Mouse (Mus musculus): ENCODE data around the gene Apol7c. TPM values are rescaled to one million over a fixed set of nuclear protein-coding genes. Genes with fewer than 3 reads are reported as not detected.
"Not testable (repeated sequence)": the region's sequence is repeated elsewhere in the genome, so short reads cannot be mapped to it uniquely, and the experiment has no call there.

Gene Apol7c
- not detected in 2 replicates for polyA plus RNA-seq (2015; fragmentation: Nextera tagmentation; extraction: Ambion mirVana)

DNA sequence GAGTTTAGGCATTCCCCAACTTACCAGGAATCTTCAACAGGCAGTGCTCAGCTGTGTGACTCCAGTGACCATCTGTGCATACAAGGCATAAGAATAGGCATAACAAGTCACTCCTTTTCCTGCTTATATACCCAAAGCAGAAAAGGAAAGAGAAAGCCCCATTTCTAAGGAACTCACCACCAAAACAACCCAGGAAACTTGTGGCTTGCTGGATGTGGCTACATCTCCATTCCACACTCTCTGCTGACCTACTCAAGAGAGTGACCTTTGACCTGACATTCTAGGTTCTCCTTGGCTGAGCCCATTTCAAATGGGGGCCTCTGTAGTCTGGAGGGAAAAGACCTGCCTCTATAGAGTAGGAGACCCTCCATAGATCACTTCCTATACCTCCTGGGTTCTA lies at the start of gene Apol7c:
Gene Apol7c, minus strand, starts transcription at position 101 of the 400 bp plus-strand sequence.
- no peaks in the 10 kb centered on the region for H3K9me3 ChIP-seq
- no peak within 1 kb of the TSS for H3K9ac ChIP-seq
- no peak within 1 kb of the TSS for H3K4me3 ChIP-seq
- no peaks in the 10 kb centered on the region for H3K36me3 ChIP-seq
- H3K4me1 ChIP-seq (replicated peaks), result no peaks in the 10 kb centered on the region
- no peak for ATAC-seq (ENCODE audit: low FRiP score)
- H3K4me2 ChIP-seq, result no peak within 1 kb of the TSS
- H3K27me3 ChIP-seq, result no peaks in the 10 kb centered on the region
- H3K27ac ChIP-seq, result no peak within 1 kb of the TSS

DNA sequence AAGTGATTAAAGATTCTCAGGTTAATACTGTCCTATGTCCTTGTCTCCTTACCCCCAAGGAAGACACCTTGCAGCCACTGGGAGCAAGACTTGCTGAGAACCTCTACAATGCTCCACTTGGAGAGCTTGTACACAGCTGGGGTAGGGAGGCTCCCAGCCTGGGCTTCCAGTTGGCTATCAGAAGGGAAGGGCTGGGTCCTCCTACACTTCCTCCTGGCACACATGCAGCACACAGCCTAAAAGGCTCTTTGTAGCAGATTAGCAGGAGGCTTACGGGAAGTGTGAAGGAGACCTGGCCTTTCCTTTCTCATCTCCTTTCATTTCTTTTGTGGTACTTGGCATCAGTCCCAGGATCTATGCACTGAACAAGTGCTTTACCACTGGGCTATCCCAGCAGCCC lies 48.6 kb upstream of the Apol7c start:
- Histone ChIP-seq H3K27ac (peak overlapping the region; percentile 8; the same call in 1 of the 2 replicates), H3K27me3 (no peaks in the 10 kb centered on the region), H3K4me3 (no peak overlapping the region), H3K9me3 (no peaks in the 10 kb centered on the region), H3K4me1 (replicated peaks) (no peaks in the 10 kb centered on the region), H3K36me3 (no peaks in the 10 kb centered on the region), H3K9ac (no peak overlapping the region), H3K4me2 (no peak overlapping the region)
- no peak for ATAC-seq (ENCODE audit: low FRiP score)
- WGBS, result 45% methylated on average over 1 of the region's 1 CpGs

DNA sequence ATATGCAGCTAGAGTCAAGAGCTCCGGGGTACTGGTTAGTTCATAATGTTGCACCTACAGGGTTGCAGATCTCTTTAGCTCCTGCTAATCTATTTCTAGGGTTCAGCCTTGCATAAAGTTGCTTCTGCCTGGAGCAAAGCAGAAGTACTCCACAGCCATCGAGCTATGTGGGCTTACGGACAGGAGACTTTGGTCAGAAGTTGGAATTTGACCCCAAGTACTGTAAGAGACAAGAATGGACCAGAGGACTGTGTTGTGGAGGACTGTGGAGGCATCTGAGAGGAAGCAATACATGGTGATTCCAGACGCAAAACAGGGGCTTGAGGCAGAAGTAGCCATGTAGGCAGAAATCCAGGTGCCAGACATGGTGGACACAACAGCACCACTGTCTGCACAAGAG lies 46.2 kb upstream of the Apol7c start:
- Histone ChIP-seq H3K27me3 (no peaks in the 10 kb centered on the region), H3K4me1 (replicated peaks) (no peaks in the 10 kb centered on the region), H3K27ac (no peak overlapping the region), H3K4me3 (no peak overlapping the region), H3K36me3 (no peaks in the 10 kb centered on the region), H3K9me3 (no peaks in the 10 kb centered on the region), H3K4me2 (no peak overlapping the region), H3K9ac (no peak overlapping the region)
- ATAC-seq (ENCODE audit: low FRiP score), result no peak
- 93% methylated on average over 4 of the region's 4 CpGs for WGBS

DNA sequence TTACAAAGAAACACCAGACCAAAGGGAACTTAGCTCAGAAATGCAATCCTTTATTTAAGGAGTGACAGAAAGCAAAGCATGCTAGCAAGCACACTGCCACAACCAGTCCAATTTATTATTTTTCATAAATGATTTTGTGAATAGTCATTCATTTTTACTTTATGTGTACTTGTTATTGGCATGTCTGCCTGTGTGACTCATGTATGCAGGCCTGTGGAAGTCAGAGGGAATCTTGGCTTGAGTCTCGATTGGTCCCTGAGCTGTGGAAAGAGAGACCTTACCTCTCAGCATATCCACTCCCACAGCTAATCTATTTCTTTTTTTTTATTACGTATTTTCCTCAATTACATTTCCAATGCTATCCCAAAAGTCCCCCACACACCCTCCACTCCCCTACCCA lies 45.7 kb upstream of the Apol7c start:
- no peak overlapping the region for H3K4me3 ChIP-seq
- no peak overlapping the region for H3K9ac ChIP-seq
- H3K36me3 ChIP-seq, result no peaks in the 10 kb centered on the region
- no peak overlapping the region for H3K4me2 ChIP-seq
- H3K27ac ChIP-seq, result no peak overlapping the region
- no peaks in the 10 kb centered on the region for H3K4me1 ChIP-seq (replicated peaks)
- ATAC-seq (ENCODE audit: low FRiP score), result no peak
- WGBS, result 92% methylated on average over 2 of the region's 2 CpGs
- no peaks in the 10 kb centered on the region for H3K27me3 ChIP-seq
- H3K9me3 ChIP-seq, result no peaks in the 10 kb centered on the region

DNA sequence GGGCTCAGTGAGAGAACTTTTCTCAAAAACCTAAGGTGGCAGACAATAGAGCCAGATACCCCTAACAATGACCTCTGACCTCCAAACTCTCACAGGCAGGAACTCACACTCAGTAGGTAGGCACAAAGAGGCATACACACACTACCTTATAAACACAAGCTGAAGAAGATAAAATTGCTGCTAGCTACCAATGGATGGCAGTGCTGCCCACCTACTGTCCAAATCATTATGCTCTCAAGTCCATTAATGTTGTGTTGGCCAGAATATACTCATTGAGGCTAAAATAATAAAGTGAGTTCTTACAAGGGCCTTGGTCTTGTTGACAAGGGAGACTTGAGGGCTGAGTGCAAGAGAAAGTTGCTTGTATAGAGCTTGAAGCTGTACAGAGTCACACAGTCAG lies 30.1 kb upstream of the Apol7c start:
- no peak overlapping the region for H3K4me3 ChIP-seq
- ATAC-seq (ENCODE audit: low FRiP score), result no peak
- H3K36me3 ChIP-seq, result no peaks in the 10 kb centered on the region
- H3K4me1 ChIP-seq (replicated peaks), result no peaks in the 10 kb centered on the region
- no peak overlapping the region for H3K9ac ChIP-seq
- no peaks in the 10 kb centered on the region for H3K9me3 ChIP-seq
- no peak overlapping the region for H3K4me2 ChIP-seq
- no peaks in the 10 kb centered on the region for H3K27me3 ChIP-seq
- no peak overlapping the region for H3K27ac ChIP-seq

DNA sequence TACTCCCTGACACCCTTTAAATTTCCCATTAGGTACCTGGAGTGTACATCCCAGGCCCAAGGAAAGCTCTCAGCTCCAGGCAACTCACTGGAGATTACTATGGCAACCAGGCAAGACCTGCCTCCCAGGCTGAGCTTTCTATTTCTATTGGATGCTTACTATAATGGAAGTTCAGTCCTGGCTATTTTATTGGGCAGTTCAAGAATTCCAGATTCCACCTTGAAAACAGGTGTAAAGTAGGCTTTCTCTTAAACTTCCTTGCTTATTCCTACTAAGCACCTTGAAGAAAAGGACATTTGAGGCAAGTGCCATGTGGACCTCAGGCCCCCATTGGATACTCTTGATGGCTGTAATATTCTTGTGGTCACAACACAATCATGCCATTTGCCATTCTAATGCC lies 28.7 kb upstream of the Apol7c start, which contains the start of gene 1700025B11Rik:
Gene 1700025B11Rik, minus strand, starts transcription at position 101 of the 400 bp plus-strand sequence.
- H3K4me2 ChIP-seq, result no peak within 1 kb of the TSS
- no peak within 1 kb of the TSS for H3K9ac ChIP-seq

DNA sequence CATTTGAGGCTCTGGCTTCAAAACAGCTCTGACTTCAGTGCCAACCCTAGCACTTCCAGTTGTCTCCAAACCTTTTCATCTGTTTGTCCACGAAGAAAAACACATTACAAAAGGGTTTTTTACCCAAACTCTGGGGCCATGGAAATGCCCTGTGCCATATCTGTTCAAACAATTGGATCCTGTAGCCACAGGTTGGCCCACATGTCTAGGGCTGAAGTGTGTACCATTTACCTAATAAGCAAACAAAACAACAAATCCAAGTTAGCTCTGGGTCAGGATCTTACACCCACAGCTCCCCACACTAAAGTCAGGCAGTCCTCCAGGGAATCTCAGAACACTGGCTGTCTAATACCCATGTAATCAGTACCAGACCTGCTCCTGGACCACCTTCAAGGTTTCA lies 6.1 kb upstream of the Apol7c start:
- 57% methylated on average over 1 of the region's 1 CpGs for WGBS
- H3K27me3 ChIP-seq, result not testable (repeated sequence)

More for the DNA sequence above, 28.7 kb upstream of the Apol7c start, which contains the start of gene 1700025B11Rik:
- Histone ChIP-seq H3K27me3 (no peaks in the 10 kb centered on the region), H3K4me3 (no peak within 1 kb of the TSS), H3K36me3 (no peaks in the 10 kb centered on the region), H3K9me3 (no peaks in the 10 kb centered on the region), H3K27ac (no peak within 1 kb of the TSS), H3K4me1 (replicated peaks) (no peaks in the 10 kb centered on the region)
- no peak for ATAC-seq (ENCODE audit: low FRiP score)

DNA sequence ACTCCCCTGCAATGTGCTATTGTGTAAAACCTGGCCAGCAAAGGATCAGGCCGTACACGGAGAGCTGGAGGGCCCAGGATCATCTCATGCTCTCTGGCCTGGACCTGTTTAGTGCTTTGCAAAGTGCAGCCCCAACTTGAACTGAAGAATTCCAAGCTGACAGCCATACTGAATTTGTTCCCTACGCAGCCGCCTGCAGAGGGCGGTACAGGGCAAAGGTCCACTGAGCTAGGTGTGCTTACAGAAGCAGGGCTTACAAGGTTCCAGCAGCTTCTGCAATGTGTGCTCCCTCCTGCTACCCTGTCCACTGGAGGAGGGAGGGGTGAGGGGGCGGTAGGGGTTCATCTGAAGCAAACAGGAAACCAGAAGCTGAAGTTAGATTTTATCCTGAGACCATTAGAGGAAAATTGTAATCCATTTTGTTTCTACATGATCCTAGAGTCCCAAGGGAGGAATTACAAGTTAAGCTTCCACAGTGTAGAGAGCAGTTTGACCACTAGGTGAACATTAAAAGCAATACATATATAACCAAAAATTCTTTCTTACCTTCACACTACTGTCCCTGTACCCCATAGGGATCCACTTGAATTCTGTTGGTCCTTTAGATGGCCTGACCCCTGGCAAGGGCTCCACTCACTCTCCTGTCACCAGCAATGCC lies 9.8 kb downstream of the Apol7c start:
- H3K9ac ChIP-seq; H3K4me2 ChIP-seq; H3K9me3 ChIP-seq; H3K36me3 ChIP-seq; H3K27ac ChIP-seq; H3K4me1 ChIP-seq (replicated peaks); ATAC-seq (ENCODE audit: low FRiP score); H3K4me3 ChIP-seq; H3K27me3 ChIP-seq: not testable (repeated sequence)
- 19% methylated on average over 6 of the region's 6 CpGs for WGBS

More for the DNA sequence above, 6.1 kb upstream of the Apol7c start:
- not testable (repeated sequence) for H3K4me3 ChIP-seq; H3K4me1 ChIP-seq (replicated peaks); H3K36me3 ChIP-seq; H3K9ac ChIP-seq; ATAC-seq (ENCODE audit: low FRiP score); H3K9me3 ChIP-seq; H3K27ac ChIP-seq; H3K4me2 ChIP-seq

DNA sequence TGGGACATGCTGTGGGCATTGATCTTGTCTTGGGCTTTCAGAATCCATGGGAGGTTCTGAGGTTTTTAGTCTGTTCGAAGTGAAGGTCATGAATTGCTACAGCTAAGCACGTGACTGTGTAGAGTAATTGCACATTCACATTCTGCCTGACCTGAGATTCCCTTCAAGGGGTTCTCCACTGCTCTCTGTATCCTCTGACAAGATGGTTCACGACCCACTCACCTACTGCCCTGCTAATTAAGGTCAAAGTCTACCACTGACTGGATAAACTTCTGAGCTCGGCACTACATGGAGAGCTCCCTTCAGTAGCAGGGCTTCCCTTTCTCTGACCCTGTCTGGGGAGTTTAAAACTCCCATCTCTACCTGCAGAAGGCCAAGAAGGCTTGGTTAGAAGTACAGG lies 12.5 kb downstream of the Apol7c start:
- not testable (repeated sequence) for H3K4me2 ChIP-seq; H3K4me1 ChIP-seq (replicated peaks); H3K27ac ChIP-seq; H3K9me3 ChIP-seq; H3K4me3 ChIP-seq; H3K36me3 ChIP-seq; H3K27me3 ChIP-seq; ATAC-seq (ENCODE audit: low FRiP score); H3K9ac ChIP-seq
- WGBS, result 80% methylated on average over 4 of the region's 4 CpGs

DNA sequence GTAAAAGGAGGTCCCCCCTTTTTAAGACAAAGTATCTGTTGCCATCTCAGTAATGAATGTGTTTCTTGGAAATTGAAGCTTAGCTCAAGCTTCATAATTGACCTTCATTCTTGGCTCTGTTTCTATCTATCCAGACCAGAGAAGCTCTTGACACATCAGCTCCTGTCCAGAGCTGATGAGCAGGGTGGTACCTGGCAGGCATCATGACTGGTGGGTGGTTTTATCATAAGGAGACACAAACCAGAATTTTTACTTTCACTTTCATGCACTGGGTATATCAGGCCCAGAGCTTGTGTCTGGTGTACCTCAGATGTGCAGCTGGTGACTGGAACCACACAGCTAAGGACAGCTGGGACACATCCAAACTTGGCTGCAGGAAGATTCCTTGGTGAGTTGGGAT lies 25.1 kb downstream of the Apol7c start, which contains the start of gene Apol11a:
Gene Apol11a, plus strand, starts transcription at position 306 of the 400 bp plus-strand sequence.
- not testable (repeated sequence) for H3K36me3 ChIP-seq; H3K4me3 ChIP-seq; H3K27ac ChIP-seq; H3K9ac ChIP-seq; ATAC-seq (ENCODE audit: low FRiP score); H3K9me3 ChIP-seq; H3K27me3 ChIP-seq; H3K4me2 ChIP-seq; H3K4me1 ChIP-seq (replicated peaks)

DNA sequence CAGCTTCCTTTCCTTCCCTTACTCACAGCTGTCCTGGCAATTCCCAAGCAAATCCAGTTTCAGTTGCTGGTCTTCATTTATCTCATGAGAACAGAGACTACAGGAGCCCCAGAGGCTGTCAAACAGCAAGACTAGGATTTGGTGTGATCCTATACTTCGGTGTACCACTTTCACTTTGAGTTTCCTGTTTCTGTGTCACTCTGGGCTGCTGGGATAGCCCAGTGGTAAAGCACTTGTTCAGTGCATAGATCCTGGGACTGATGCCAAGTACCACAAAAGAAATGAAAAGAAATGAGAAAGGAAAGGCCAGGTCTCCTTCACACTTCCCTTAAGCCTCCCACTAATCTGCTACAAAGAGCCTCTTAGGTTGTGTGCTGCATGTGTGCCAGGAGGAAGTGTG lies 38.4 kb downstream of the Apol7c start:
- 84% methylated on average over 1 of the region's 1 CpGs for WGBS
- not testable (repeated sequence) for H3K4me1 ChIP-seq (replicated peaks); H3K27ac ChIP-seq; ATAC-seq (ENCODE audit: low FRiP score); H3K36me3 ChIP-seq; H3K9me3 ChIP-seq; H3K9ac ChIP-seq; H3K4me2 ChIP-seq; H3K27me3 ChIP-seq; H3K4me3 ChIP-seq

DNA sequence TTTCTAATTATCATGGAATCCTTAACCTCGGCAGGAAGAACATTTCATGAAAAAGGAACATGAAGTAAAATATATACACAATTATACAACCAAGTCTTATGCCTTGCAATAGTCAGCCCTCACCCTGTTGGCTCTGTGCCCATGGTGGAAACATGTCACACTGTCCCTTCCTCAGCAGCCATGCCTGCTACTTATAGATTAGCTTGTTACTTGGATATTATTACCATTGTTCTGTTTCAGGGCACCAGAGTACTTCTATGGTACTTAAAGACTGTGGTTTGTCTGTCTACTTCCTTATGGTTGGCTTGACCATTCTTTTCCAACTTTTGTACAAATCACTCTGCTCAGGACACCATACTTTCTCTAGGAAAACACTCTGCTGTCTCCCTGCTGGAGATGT lies 39.9 kb downstream of the Apol7c start:
- ATAC-seq (ENCODE audit: low FRiP score); H3K27ac ChIP-seq; H3K9me3 ChIP-seq; H3K4me1 ChIP-seq (replicated peaks); H3K9ac ChIP-seq; H3K27me3 ChIP-seq; H3K4me2 ChIP-seq; H3K36me3 ChIP-seq; H3K4me3 ChIP-seq: not testable (repeated sequence)
- WGBS, result no CpG with 5 or more reads among the region's 1 CpGs

DNA sequence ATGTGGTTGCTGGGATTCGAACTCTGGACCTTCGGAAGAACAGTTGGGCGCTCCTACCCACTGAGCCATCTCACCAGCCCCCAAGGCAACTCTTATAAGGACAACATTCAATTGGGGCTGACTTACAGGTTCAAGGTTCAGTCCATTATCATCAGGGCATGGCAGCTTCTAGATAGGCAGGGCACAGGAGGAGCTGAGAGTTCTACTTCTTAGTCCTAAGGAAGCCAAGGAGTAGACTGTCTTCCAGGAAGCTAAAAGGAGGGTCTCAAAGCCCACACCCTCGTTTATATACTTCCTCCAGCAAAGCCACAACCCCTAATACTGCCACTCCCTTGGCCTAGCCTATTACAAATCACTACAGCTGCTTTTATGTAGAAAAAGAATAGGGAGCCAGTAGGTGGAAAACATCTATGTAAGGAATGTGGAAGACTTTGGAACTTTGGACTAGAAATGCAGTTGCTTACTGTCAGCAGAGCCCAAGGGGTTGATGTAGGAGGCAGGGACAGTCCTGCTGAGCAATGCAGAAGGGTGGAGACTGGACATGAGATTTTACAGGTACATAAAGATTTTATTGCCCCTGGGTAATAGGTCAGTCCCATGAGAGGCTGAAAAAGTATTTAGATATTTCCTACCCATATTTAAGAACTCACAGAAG lies 50.8 kb downstream of the Apol7c start:
- Histone ChIP-seq H3K4me1 (replicated peaks) (no peaks in the 10 kb centered on the region), H3K4me2 (no peak overlapping the region), H3K4me3 (no peak overlapping the region), H3K27ac (no peak overlapping the region), H3K36me3 (no peaks in the 10 kb centered on the region), H3K9me3 (no peaks in the 10 kb centered on the region), H3K9ac (no peak overlapping the region), H3K27me3 (no peaks in the 10 kb centered on the region)
- no peak for ATAC-seq (ENCODE audit: low FRiP score)
- WGBS, result 73% methylated on average over 4 of the region's 4 CpGs

All from hindbrain, embryonic 13.5 days (tissue).